Mouse (Mus musculus) ovary, postnatal 10 days (tissue): ENCODE measurements at regions not wholly inside any gene's neighbourhood (a gene's known extent, or its start where the extent isn't known, plus 50 kb on each side); places are given as distances from the start of the nearest gene placed in this dataset.

ENCODE experiments used
- DNase-seq: peaks from one replicate; pipeline ENCODE4 v3.0.0; 2022; ENCODE audit warnings: low spot score

GRCm38 (mm10) chr2:139362245-139362847 is 131.4 kb upstream of the Sptlc3 start:
- DNase-seq, result no peak

GRCm38 (mm10) chr2:139370070-139370469 is 123.6 kb upstream of the Sptlc3 start:
- DNase-seq, result no peak

- DNase-seq, result no peak
Observed at GRCm38 (mm10) chr2:139380285-139380684, 113.4 kb upstream of the Sptlc3 start.

GRCm38 (mm10) chr2:139381628-139382027 is 112.1 kb upstream of the Sptlc3 start:
- peak; percentile 13 for DNase-seq

- no peak for DNase-seq
Observed at GRCm38 (mm10) chr2:139413559-139413958, 80.2 kb upstream of the Sptlc3 start.

GRCm38 (mm10) chr2:139417506-139417905 is 76.2 kb upstream of the Sptlc3 start:
- DNase-seq, result no peak

- DNase-seq, result no peak
Observed at GRCm38 (mm10) chr2:139422678-139423077, 71.0 kb upstream of the Sptlc3 start.

- DNase-seq, result no peak
Observed at GRCm38 (mm10) chr2:139423413-139423812, 70.3 kb upstream of the Sptlc3 start.
